Mouse (Mus musculus) embryonic stem cell, embryonic (primary cell): ENCODE measurements around the gene 1700029P11Rik.

Experiments
- CTCF ChIA-PET, 4 experiments: fragments of 300-600 bp in 2 of 4; fragments of 350-600 bp in 2 of 4; sonication (Branson Sonifier 250); formaldehyde crosslinking; loops; one replicate each; lab custom pipeline; 2022; ENCODE audit warnings: inconsistent platforms in 2 of 4; lab: Charles Lee
- POLR2A ChIA-PET, 4 experiments: fragments of 300-600 bp in 2 of 4; fragments of 350-600 bp in 2 of 4; sonication (Branson Sonifier 250); formaldehyde crosslinking; loops; one replicate each; lab custom pipeline; 2022; ENCODE audit warnings: antibody characterized with exemption in 4 of 4, inconsistent platforms in 1 of 4; lab: Charles Lee

The 1700029P11Rik gene

GRCm38 (mm10) chr15:81980321-81980720 lies at the start of gene 1700029P11Rik:
TSS of gene 1700029P11Rik (plus strand) at chr15:81980540.
- ChIA-PET POLR2A (interaction anchor here (0.6 to 9.2 kb wide), 29 partner anchors 9 to 1347 kb away, joined by 3 to 151 read pairs (median 5); partner anchors contain the start of genes Pmm1 (in 3 of the 4) and Srebf2 (in 2 of the 4)), CTCF (interaction anchor here in 2 of 4 experiments (0.6 to 2.1 kb wide), 3 partner anchors 20 to 135 kb away, joined by 3 to 5 read pairs (median 4); no protein-coding TSS in a partner anchor)

GRCm38 (mm10) chr15:81932951-81933470 lies 47.3 kb upstream of the 1700029P11Rik start:
- ChIA-PET POLR2A (interaction anchor here in 2 of 4 experiments (0.7 to 1.8 kb wide), 12 partner anchors 9 to 123 kb away, joined by 3 to 6 read pairs (median 3); no protein-coding TSS in a partner anchor), CTCF (interaction anchor here in 2 of 4 experiments (1.0 kb wide), 2 partner anchors 28 to 102 kb away, joined by 3 read pairs; no protein-coding TSS in a partner anchor)

- ChIA-PET POLR2A (interaction anchor here in 1 of 4 experiments (1.1 to 1.8 kb wide), 5 partner anchors 10 to 62 kb away, joined by 3 to 6 read pairs (median 3); no protein-coding TSS in a partner anchor), CTCF (no interaction called here)
These were observed 46.4 kb upstream of the 1700029P11Rik start for GRCm38 (mm10) chr15:81933986-81934385.

- POLR2A ChIA-PET, result interaction anchor here (0.6 to 4.9 kb wide), 41 partner anchors 9 to 1220 kb away, joined by 3 to 41 read pairs (median 4); partner anchors contain the start of genes Polr3h (in 3 of the 4), Pmm1 (in 2 of the 4), Ep300 (in 1 of the 4) and Srebf2 (in 1 of the 4)
- CTCF ChIA-PET, result interaction anchor here in 3 of 4 experiments (0.7 to 3.3 kb wide), 21 partner anchors 10 to 244 kb away, joined by 3 to 16 read pairs (median 4); partner anchors contain the start of genes Polr3h (in 2 of the 3), Pmm1 (in 1 of the 3), Rangap1 (in 1 of the 3) and Zc3h7b (in 1 of the 3)
These were observed 44.3 kb upstream of the 1700029P11Rik start for GRCm38 (mm10) chr15:81935869-81936637.

- POLR2A ChIA-PET, result interaction anchor here (0.6 to 4.9 kb wide), 47 partner anchors 9 to 1219 kb away, joined by 3 to 41 read pairs (median 4); partner anchors contain the start of genes Polr3h (in 3 of the 4), Pmm1 (in 2 of the 4), Ep300 (in 1 of the 4) and Srebf2 (in 1 of the 4)
- CTCF ChIA-PET, result interaction anchor here (0.6 to 3.3 kb wide), 27 partner anchors 9 to 488 kb away, joined by 3 to 16 read pairs (median 4); partner anchors contain the start of genes Polr3h (in 2 of the 4), Pmm1 (in 1 of the 4), Rangap1 (in 1 of the 4) and Zc3h7b (in 1 of the 4)
These were observed 43.7 kb upstream of the 1700029P11Rik start, which contains the start of gene Csdc2 for GRCm38 (mm10) chr15:81936679-81937078. TSS of gene Csdc2 (plus strand) at chr15:81936759.

DNA sequence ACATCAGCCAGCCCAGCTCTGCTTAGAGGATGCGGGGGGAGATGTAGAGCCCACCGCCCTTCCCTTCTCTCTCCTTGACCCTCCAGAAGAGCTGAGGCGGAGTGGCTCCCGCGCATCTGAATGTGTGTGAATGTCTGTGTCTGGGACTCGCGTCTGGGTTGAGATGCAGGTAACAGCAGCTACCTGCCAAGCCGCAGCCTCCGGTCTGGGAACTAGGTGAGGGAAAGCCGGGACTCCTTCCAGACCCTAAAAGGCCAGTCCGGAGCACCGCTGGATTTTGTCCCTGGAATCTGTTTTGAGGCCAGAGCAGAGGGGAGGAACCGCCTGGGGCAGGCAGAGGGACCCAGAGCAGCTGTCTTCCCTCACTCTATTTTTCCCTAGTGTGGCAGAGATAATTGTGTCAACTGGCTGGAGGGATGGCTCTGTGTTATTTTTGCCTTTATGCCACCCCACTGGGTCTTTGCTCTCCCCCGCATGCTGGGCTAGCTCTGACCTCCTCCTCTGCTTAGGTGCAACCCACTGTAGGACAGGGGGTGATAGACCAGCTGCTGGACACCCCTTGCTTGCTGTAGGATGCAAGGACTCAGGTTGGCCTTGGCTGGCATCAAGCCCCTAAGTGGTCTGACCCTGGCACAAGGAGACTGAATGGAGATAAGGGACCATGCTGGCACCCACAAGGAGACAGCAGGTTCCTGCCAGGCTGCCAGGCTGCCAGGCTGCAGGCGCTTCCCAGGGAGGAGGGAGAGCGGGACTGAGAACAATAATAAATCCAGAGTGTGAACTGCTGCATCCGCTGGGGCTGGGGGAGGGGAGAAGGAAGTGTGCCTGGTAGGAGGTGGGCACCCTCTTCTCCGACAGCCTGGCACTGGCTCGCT lies 43.0 kb upstream of the 1700029P11Rik start:
- ChIA-PET CTCF (interaction anchor here (0.6 to 3.3 kb wide), 39 partner anchors 9 to 489 kb away, joined by 3 to 16 read pairs (median 4); partner anchors contain the start of genes Polr3h (in 2 of the 4) and Pmm1 (in 1 of the 4)), POLR2A (interaction anchor here (0.5 to 4.9 kb wide), 45 partner anchors 9 to 309 kb away, joined by 3 to 41 read pairs (median 4); partner anchors contain the start of genes Polr3h (in 3 of the 4), Pmm1 (in 2 of the 4), Srebf2 (in 1 of the 4) and Tef (in 1 of the 4))

GRCm38 (mm10) chr15:81938246-81938645 lies 42.1 kb upstream of the 1700029P11Rik start:
- CTCF ChIA-PET, result interaction anchor here (0.6 to 3.3 kb wide), 36 partner anchors 8 to 333 kb away, joined by 3 to 16 read pairs (median 4); partner anchors contain the start of genes Pmm1 (in 2 of the 4) and Polr3h (in 1 of the 4)

DNA sequence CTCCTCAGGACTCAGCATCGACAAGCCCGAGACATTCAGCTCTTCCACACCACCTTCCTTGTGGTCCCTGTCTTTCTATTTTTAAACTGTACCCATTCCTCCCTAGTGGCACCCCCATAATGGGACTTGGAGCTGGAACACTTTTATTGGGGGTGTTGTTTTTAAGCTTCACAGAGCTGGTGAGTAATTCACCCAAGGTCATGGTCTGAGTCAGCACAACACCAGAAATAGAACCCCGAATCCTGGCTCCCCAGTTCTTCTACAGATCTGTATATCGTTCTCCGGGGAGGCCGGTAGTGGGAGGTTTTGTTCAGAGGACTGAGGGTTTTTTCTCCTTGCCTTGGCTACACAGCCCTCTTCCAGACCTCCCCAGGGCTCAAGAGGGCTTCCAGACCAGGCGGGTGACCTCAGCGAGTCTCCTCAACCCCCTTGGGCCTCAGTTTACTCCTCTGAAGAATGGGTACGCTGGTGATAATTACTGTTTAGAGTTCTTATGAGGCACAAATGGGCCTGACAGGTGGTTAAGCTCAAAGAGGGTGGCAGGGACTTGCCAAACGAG lies 41.1 kb upstream of the 1700029P11Rik start:
- CTCF ChIA-PET, result interaction anchor here (0.5 to 3.3 kb wide), 20 partner anchors 9 to 684 kb away, joined by 3 to 16 read pairs (median 4); partner anchors contain the start of gene Pmm1 (in 2 of the 4)
- POLR2A ChIA-PET, result interaction anchor here in 3 of 4 experiments (0.8 to 4.9 kb wide), 15 partner anchors 9 to 245 kb away, joined by 3 to 41 read pairs (median 4); partner anchors contain the start of gene Pmm1 (in 3 of the 3)

More at GRCm38 (mm10) chr15:81938246-81938645, 42.1 kb upstream of the 1700029P11Rik start:
- POLR2A ChIA-PET, result interaction anchor here in 3 of 4 experiments (0.6 to 4.9 kb wide), 20 partner anchors 10 to 308 kb away, joined by 3 to 41 read pairs (median 4); partner anchors contain the start of genes Pmm1 (in 3 of the 3) and Polr3h (in 1 of the 3)

DNA sequence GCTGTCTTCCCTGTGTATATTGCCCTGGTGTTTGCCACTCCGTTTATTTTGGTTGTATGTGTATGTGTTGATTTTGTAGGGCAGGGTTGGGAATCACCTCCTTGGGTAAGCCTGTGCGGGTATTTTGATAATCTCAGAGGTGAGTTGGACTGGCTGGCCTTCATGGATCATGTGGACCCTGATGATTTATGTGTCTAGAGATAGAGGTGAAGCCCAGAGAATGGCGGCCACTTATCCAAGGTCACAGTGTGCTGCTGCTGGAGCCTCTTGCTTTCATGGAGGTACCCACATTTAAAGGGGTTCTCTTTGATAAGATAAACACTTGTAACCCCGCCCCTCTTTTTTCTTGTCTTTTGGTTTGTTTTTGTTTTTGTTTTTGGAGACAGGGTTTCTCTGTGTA lies 40.6 kb upstream of the 1700029P11Rik start:
- CTCF ChIA-PET, result interaction anchor here in 1 of 4 experiments (2.1 to 3.3 kb wide), 2 partner anchors 20 to 35 kb away, joined by 5 to 16 read pairs; partner anchors contain the start of gene Pmm1
- POLR2A ChIA-PET, result interaction anchor here in 1 of 4 experiments (0.8 to 4.9 kb wide), 5 partner anchors 9 to 55 kb away, joined by 3 to 41 read pairs (median 6); partner anchors contain the start of gene Pmm1

GRCm38 (mm10) chr15:81940219-81940618 lies 40.1 kb upstream of the 1700029P11Rik start:
- ChIA-PET POLR2A (interaction anchor here in 2 of 4 experiments (1.1 to 2.6 kb wide), 6 partner anchors 9 to 76 kb away, joined by 3 to 7 read pairs (median 4); partner anchors contain the start of genes Aco2 (in 1 of the 2), Phf5a (in 1 of the 2) and Polr3h (in 1 of the 2)), CTCF (interaction anchor here in 2 of 4 experiments (1.3 to 1.7 kb wide), 3 partner anchors 14 to 92 kb away, joined by 3 to 7 read pairs (median 3); partner anchors contain the start of gene Polr3h (in 1 of the 2))

DNA sequence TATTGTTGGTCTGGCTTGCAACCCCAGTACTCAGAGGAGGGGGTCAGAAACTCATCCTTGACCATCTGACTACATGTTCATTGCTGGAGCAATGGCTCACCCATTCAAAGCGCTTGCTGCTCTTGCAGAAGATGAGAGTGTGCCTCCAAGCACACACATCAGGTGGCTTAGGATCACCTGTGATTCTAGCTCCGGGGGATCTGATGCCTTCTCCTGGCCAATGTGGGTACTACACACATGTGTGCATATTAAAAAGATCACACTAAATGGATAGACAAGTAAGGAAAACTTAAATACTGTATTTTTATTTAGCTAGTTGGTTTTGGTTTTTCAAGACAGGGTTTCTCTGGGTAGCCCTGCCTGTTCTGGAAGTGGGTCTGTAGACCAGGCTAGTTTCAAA lies 39.3 kb upstream of the 1700029P11Rik start:
- CTCF ChIA-PET, result interaction anchor here (0.5 to 2.0 kb wide), 13 partner anchors 13 to 1094 kb away, joined by 3 to 7 read pairs (median 4); partner anchors contain the start of genes Pmm1 (in 1 of the 4) and Polr3h (in 1 of the 4)
- POLR2A ChIA-PET, result interaction anchor here in 3 of 4 experiments (0.6 to 2.6 kb wide), 17 partner anchors 8 to 997 kb away, joined by 3 to 7 read pairs (median 4); partner anchors contain the start of genes 1700029P11Rik (in 1 of the 3), Aco2 (in 1 of the 3), Phf5a (in 1 of the 3) and Pmm1 (in 1 of the 3)

- CTCF ChIA-PET, result interaction anchor here (0.6 to 2.6 kb wide), 10 partner anchors 12 to 312 kb away, joined by 3 to 19 read pairs (median 4); partner anchors contain the start of gene Pmm1 (in 1 of the 4)
- POLR2A ChIA-PET, result interaction anchor here in 3 of 4 experiments (0.6 to 10.0 kb wide), 16 partner anchors 14 to 322 kb away, joined by 3 to 101 read pairs (median 4); partner anchors contain the start of genes Polr3h (in 2 of the 3) and Pmm1 (in 1 of the 3)
These were observed 37.1 kb upstream of the 1700029P11Rik start for GRCm38 (mm10) chr15:81943176-81943749.

- POLR2A ChIA-PET, result interaction anchor here in 3 of 4 experiments (0.8 to 10.0 kb wide), 30 partner anchors 7 to 255 kb away, joined by 3 to 101 read pairs (median 6); partner anchors contain the start of genes Pmm1 (in 3 of the 3), Csdc2 (in 2 of the 3), 1700029P11Rik (in 1 of the 3) and Polr3h (in 1 of the 3)
These were observed 31.3 kb upstream of the 1700029P11Rik start for GRCm38 (mm10) chr15:81949076-81949475.

DNA sequence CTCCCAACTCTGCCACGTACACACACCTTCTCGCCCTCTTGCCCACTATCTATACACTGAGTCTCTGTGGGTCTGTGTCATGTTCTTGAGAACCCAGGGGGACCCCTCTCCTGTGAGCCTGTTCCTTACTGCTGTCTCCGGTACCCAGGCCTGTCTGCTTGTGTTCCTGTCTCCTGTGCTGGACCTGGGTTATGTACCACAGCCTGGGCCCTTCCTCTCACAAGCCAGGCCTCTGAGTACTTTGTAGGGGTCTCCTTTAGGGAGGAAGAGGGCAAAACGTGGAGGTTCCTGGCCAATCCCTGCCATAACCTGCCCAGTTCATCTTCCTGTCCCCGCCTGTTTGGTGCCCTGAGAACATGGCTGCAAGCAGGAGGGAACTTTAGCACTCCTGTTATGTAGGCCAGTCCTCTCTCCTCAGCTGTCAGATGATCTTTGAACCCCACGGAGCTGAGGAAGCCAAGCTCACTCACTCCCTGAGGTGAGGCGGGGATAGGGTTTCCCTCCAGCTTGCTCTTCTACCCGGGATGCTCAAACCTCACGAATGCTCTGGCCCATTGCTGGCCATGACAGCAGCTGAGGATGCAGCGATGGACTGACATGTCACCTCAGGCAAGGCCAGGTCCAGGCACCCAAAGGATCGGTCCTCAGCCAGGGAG lies 30.7 kb upstream of the 1700029P11Rik start:
- POLR2A ChIA-PET, result interaction anchor here in 3 of 4 experiments (0.5 to 10.0 kb wide), 33 partner anchors 7 to 509 kb away, joined by 3 to 101 read pairs (median 5); partner anchors contain the start of genes Pmm1 (in 3 of the 3), Csdc2 (in 2 of the 3), 1700029P11Rik (in 1 of the 3) and Polr3h (in 1 of the 3)
- CTCF ChIA-PET, result interaction anchor here in 2 of 4 experiments (1.6 to 2.6 kb wide), 3 partner anchors 11 kb away, joined by 4 to 9 read pairs (median 4); partner anchors contain the start of gene Pmm1 (in 2 of the 2)

More at GRCm38 (mm10) chr15:81949076-81949475, 31.3 kb upstream of the 1700029P11Rik start:
- CTCF ChIA-PET, result interaction anchor here in 3 of 4 experiments (1.1 to 2.6 kb wide), 3 partner anchors 10 to 187 kb away, joined by 4 to 9 read pairs (median 4); partner anchors contain the start of gene Pmm1 (in 1 of the 3)
